Mouse (Mus musculus) MEL-GATA-1-ER (cell line): ENCODE measurements around the gene 1700021F05Rik.
"Not testable (repeated sequence)": the region's sequence is repeated elsewhere in the genome, so short reads cannot be mapped to it uniquely, and the experiment has no call there.

Source experiments
- DNase-seq: peaks from one replicate; pipeline ENCODE4 v3.0.0-alpha.2; 2012; ENCODE audit warnings: low read depth; ENCODE audit errors: extremely low read depth

Gene 1700021F05Rik

GRCm38 (mm10) chr10:43539746-43540310 lies 966 bp downstream of the 1700021F05Rik start:
- DNase-seq, result no peak

- DNase-seq, result no peak
Measured at GRCm38 (mm10) chr10:43538831-43539230, 2.0 kb downstream of the 1700021F05Rik start.

GRCm38 (mm10) chr10:43537652-43538051 lies 3.1 kb downstream of the 1700021F05Rik start:
- no peak for DNase-seq

- no peak for DNase-seq
Measured at GRCm38 (mm10) chr10:43534382-43534781, 6.4 kb downstream of the 1700021F05Rik start.

GRCm38 (mm10) chr10:43527283-43528269 lies 13.2 kb downstream of the 1700021F05Rik start:
- no peak for DNase-seq

GRCm38 (mm10) chr10:43523931-43524330 lies 16.9 kb downstream of the 1700021F05Rik start, which contains the start of gene Gm9803:
Gm9803 (plus strand) TSS chr10:43524084.
- not testable (repeated sequence) for DNase-seq

- no peak for DNase-seq
Measured at GRCm38 (mm10) chr10:43519977-43520376, 20.8 kb downstream of the 1700021F05Rik start.

GRCm38 (mm10) chr10:43518368-43518767 lies 22.4 kb downstream of the 1700021F05Rik start:
- no peak for DNase-seq

GRCm38 (mm10) chr10:43517836-43518235 lies 23.0 kb downstream of the 1700021F05Rik start:
- no peak for DNase-seq

- no peak for DNase-seq
Measured at GRCm38 (mm10) chr10:43516992-43517660, 23.7 kb downstream of the 1700021F05Rik start.

- no peak for DNase-seq
Measured at GRCm38 (mm10) chr10:43512976-43513375, 27.8 kb downstream of the 1700021F05Rik start.

GRCm38 (mm10) chr10:43509228-43509627 lies 31.6 kb downstream of the 1700021F05Rik start:
- no peak for DNase-seq

- DNase-seq, result no peak
Measured at GRCm38 (mm10) chr10:43507051-43507450, 33.7 kb downstream of the 1700021F05Rik start.

- peak; percentile 44 for DNase-seq
Measured at GRCm38 (mm10) chr10:43504291-43504690, 36.5 kb downstream of the 1700021F05Rik start.

- no peak for DNase-seq
Measured at GRCm38 (mm10) chr10:43502599-43502998, 38.2 kb downstream of the 1700021F05Rik start.

GRCm38 (mm10) chr10:43490846-43491245 lies 49.9 kb downstream of the 1700021F05Rik start:
- no peak for DNase-seq

GRCm38 (mm10) chr10:43490034-43490433 lies 50.8 kb downstream of the 1700021F05Rik start:
- DNase-seq, result no peak

- DNase-seq, result no peak
Measured at GRCm38 (mm10) chr10:43489550-43489949, 51.2 kb downstream of the 1700021F05Rik start.

- no peak for DNase-seq
Measured at GRCm38 (mm10) chr10:43489139-43489538, 51.7 kb downstream of the 1700021F05Rik start.

- DNase-seq, result no peak
Measured at GRCm38 (mm10) chr10:43488258-43488657, 52.5 kb downstream of the 1700021F05Rik start.

GRCm38 (mm10) chr10:43487441-43488010 lies 53.3 kb downstream of the 1700021F05Rik start:
- DNase-seq, result no peak
